Mouse (Mus musculus) thymus, postnatal 0 days (tissue): ENCODE measurements around the gene Cst9. TPM values are rescaled to one million over a fixed set of nuclear protein-coding genes. Genes with fewer than 3 reads are reported as not detected.

Experiments
- DNase-seq: peaks from one replicate; pipeline ENCODE4 v3.0.0-alpha.2; 2015; ENCODE audit warnings: low spot score
- polyA plus RNA-seq: library from polyadenylated mRNA; unstranded; fragments of >200 nt; fragmentation: Nextera tagmentation; extraction: Ambion mirVana; gene quantifications from 2 replicates; pipeline ENCODE4 v1.2.1, GENCODE M21; 2015

Gene Cst9
- polyA plus RNA-seq, 1 experiment from 2014 or later: 0.42 TPM

DNA sequence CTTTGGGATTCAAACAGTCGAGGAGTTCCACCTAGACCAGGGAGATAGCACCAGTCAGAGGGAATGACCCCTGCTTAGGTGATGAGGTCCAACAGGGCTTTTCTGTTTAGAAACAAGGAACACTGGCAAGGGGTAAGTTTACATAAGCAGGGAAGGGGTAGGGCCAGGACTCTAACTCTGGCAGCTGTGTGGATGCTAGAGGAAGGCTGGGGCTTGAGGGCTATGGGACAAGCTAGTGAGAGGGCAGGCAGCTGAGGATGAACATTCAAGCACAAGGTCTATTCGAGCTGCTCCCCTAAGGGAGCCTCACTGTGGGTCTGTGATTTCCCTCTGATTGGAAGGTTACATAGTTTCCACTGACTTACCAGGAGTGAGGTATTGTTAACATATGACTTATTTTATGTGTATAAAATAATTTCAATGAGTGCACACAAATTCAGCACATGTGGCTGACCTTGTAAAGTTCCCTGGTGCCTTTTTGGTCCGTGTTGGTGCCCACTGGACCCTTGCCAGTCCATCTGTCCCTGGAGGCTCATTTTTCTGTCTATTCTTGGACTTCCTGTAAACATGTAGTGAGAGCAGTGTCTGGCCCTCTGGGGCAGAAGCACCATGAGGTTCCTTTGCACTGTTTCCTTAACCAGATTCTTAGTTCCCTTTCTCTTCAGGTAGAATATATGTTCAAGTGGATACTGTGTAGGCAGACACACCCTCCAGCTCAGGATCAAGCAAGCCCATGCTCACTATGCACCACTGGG is 42.2 kb downstream of the Cst9 start:
- no peak for DNase-seq

DNA sequence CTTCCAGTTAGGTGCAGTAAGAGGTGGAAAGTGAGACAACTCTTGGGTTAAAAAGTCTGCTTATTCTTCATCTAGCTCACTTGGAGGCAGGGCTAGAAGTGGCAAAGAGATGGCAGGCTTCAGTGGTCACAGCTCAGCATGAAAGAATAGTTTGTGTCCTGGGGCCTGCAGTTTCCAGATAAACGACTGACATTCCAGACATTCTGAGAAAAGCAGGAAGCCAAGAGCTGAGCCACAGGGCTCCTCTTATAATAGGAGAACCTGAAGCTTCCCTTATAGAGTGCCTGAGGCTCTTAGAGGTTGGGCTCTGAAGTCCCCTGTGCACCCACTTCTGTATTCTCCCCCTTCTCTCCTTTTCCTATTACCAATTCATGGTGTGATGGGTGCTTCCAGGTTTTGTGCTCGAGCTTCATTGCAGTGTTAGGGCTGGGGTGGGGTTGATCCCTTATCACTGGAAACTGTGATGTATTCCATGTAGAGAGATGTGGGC is 43.7 kb downstream of the Cst9 start:
- DNase-seq: no peak

DNA sequence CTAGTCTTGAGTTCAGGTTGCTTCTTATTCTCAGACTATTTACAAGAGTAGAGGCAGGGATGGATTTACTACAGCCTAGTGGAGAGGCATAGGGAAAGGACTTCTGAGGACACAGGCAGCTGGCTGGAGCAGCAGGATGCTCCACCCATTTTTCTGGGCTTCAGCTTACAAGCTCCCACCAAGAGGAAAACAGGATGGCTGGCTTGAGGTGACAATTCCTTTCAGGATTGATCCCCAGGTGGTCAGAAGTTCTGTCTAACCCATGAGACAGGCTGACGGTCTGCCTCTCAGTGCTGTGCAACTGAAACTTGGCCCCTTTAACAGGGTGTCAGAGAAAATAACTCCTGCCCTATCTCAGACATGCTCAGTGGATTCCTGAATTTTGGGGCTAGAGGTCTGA is 44.3 kb downstream of the Cst9 start:
- no peak for DNase-seq

DNA sequence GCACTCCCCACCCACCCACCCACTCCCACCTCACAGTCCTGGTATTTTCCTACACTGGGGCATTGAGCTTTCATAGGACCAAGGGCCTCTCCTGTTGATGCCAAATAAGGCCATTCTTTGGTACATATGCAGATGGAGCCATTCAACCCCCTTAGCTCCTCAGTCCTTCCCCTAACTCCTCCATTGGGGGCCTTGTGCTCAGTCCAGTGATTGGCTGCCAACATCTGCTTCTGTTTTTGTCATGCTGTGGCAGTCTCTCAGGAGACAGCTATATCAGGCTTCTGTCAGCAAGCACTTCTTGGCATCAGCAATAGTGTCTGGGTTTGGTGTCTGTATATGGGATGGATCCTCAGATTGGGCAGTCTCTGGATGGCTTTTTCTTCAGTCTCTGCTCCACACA is 49.8 kb downstream of the Cst9 start:
- no peak for DNase-seq

Other genes starting within 250 kb of the Cst9 start
- 124 and 133 TPM in 2 replicates for gene Nxt1, start 162.5 kb upstream of the Cst9 start, polyA plus RNA-seq
- gene Gzf1, start 154.1 kb upstream of the Cst9 start, polyA plus RNA-seq: 12.0 and 14.1 TPM in 2 replicates
- 0.51 and 0.74 TPM in 2 replicates for gene Napb, start 102.7 kb upstream of the Cst9 start, polyA plus RNA-seq
- not detected in 2 replicates for gene Cstl1, start 84.8 kb upstream of the Cst9 start, polyA plus RNA-seq
- not detected in 2 replicates for gene Cst11, start 63.6 kb upstream of the Cst9 start, polyA plus RNA-seq
- not detected in 2 replicates for gene 8030411F24Rik, start 53.1 kb upstream of the Cst9 start, polyA plus RNA-seq
- 0.33 and 0.36 TPM in 2 replicates for gene Cst12, start 45.8 kb upstream of the Cst9 start, polyA plus RNA-seq
- gene Cst8, start 36.4 kb upstream of the Cst9 start, polyA plus RNA-seq: 0.31 and 0.40 TPM in 2 replicates
- not detected in 2 replicates for gene Cst13, start 15.1 kb upstream of the Cst9 start, polyA plus RNA-seq
- 0.21 and 0.22 TPM in 2 replicates for gene 9230104L09Rik, start 29.9 kb downstream of the Cst9 start, polyA plus RNA-seq
- gene Cst3, start 40.5 kb downstream of the Cst9 start, polyA plus RNA-seq: 603 and 634 TPM in 2 replicates
- gene Gm1330, start 168.1 kb downstream of the Cst9 start, polyA plus RNA-seq: not detected in 2 replicates
- gene Gm10750, start 182.1 kb downstream of the Cst9 start, polyA plus RNA-seq: not detected in 2 replicates